Mouse (Mus musculus) liver, adult 2 months (tissue): ENCODE results near the gene Dync2li1.

ENCODE experiments used
- CTCF ChIP-seq: fragments of 200-500 bp; IDR thresholded peaks from 2 replicates; pipeline ENCODE4 v1.5.1; 2011; ENCODE audit warnings: low read depth, low read length, control low read depth
- POLR2A ChIP-seq: fragments of 200-500 bp; IDR thresholded peaks from 2 replicates; pipeline ENCODE4 v1.6.1; 2011; ENCODE audit warnings: low read length, control low read depth; ENCODE audit not compliant: insufficient read depth; ENCODE audit errors: extremely low read depth

- TF ChIP-seq CTCF: no peak
- TF ChIP-seq POLR2A: no peak
These were observed 2.3 kb downstream of the Dync2li1 start for GRCm38 (mm10) chr17:84628611-84629010.
